Mouse (Mus musculus) midbrain, postnatal 0 days (tissue): ENCODE data around the gene Zfp869. TPM values are rescaled to one million over a fixed set of nuclear protein-coding genes. Genes with fewer than 3 reads are reported as not detected.
"Not testable (repeated sequence)": the region's sequence is repeated elsewhere in the genome, so short reads cannot be mapped to it uniquely, and the experiment has no call there.

Source experiments
- ATAC-seq: fragments of 200-750 bp; cut with Nextera tagmentation; 2 replicates; pipeline ENCODE4 v1.8.0; 2017; ENCODE audit warnings: moderate number of reproducible peaks, mild to moderate bottlenecking, moderate TSS enrichment, moderate library complexity; ENCODE audit not compliant: low FRiP score
- DNase-seq: peaks from one replicate; pipeline ENCODE4 v3.0.0-alpha.2; 2015; ENCODE audit warnings: low spot score
- H3K27ac ChIP-seq: fragments of 300-500 bp; sonication (generic); 2 replicates; pipeline ENCODE4 v1.5.1; 2014; ENCODE audit warnings: low read depth, mild to moderate bottlenecking, low read length, mixed read lengths
- H3K27me3 ChIP-seq: fragments of 300-500 bp; sonication (generic); 2 replicates; pipeline ENCODE4 v1.6.1; 2014; ENCODE audit warnings: low read length, control low read depth, mixed read lengths; ENCODE audit not compliant: insufficient read depth
- H3K36me3 ChIP-seq: fragments of 300-500 bp; sonication (generic); 2 replicates; pipeline ENCODE4 v1.6.1; 2014; ENCODE audit warnings: low read length, control low read depth, mixed read lengths; ENCODE audit not compliant: insufficient read depth
- H3K4me1 ChIP-seq: fragments of 300-500 bp; sonication (generic); 2 replicates; pipeline ENCODE4 v1.6.1; 2014; ENCODE audit warnings: mild to moderate bottlenecking, control low read depth, antibody characterized with exemption, low read length, mixed read lengths; ENCODE audit not compliant: insufficient read depth
- H3K4me2 ChIP-seq: fragments of 300-500 bp; sonication (generic); 2 replicates; pipeline ENCODE4 v1.6.1; 2014; ENCODE audit warnings: low read depth, mild to moderate bottlenecking, low read length, mixed read lengths; ENCODE audit not compliant: poor library complexity, severe bottlenecking
- H3K4me3 ChIP-seq: fragments of 300-500 bp; sonication (generic); 2 replicates; pipeline ENCODE4 v1.5.1; 2014; ENCODE audit warnings: low read depth, mild to moderate bottlenecking, low read length, moderate library complexity
- H3K9ac ChIP-seq: fragments of 300-500 bp; sonication (generic); replicated peaks from 2 replicates; pipeline ENCODE4 v1.6.1; 2014; ENCODE audit warnings: mild to moderate bottlenecking, low read length, moderate library complexity, mixed read lengths; ENCODE audit not compliant: poor library complexity, severe bottlenecking
- H3K9me3 ChIP-seq: fragments of 300-500 bp; sonication (generic); 2 replicates; pipeline ENCODE4 v1.6.1; 2016; ENCODE audit warnings: low read length, control low read depth
- CTCF ChIP-seq: IDR thresholded peaks from 2 replicates; pipeline ENCODE4 v1.5.1; 2016; ENCODE audit warnings: antibody characterized with exemption, mild to moderate bottlenecking
- WGBS: fragments of 180-500 bp; shearing (Covaris S2); extraction: QIAGEN DNeasy Blood & Tissue Kit; methylation state at CpG from one replicate; pipeline ENCODE4 v1.1.7; 2014; 5-methylcytosine and 5-hydroxymethylcytosine counted together
- polyA plus RNA-seq: library from polyadenylated mRNA; unstranded; fragments of >200 nt; fragmentation: Nextera tagmentation; extraction: Ambion mirVana; gene quantifications from 2 replicates; pipeline ENCODE4 v1.2.1, GENCODE M21; 2015
- total RNA-seq: library from RNA; depleted of rRNA; stranded (reverse); fragments of >200 nt; gene quantifications from 2 replicates; pipeline ENCODE4 v1.2.3, GENCODE M21; 2014

The Zfp869 gene
- total and polyA plus RNA-seq, 2 experiments from 2014 or later, result 14.4 to 14.6 TPM

DNA sequence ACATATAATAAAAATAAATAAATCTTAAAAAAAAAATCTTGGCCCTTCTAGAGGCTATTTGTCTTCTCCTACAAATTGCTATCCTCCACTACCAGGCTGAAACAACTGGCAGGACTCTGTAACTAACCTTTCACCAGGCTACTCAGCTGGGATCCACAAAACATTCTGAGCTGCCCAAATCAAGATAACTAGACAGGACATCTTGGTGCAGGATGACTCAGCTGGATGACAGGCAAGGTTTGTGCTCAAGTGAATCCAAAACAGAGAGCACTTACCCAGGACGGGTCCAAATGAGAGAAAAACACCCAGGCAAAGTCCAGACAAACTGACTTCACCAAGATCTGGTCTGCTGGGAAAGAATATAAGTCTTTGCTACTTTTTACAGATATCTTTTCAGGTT lies 25.0 kb upstream of the Zfp869 start:
- WGBS, result 77% methylated on average over 1 of the region's 1 CpGs
- Histone ChIP-seq H3K4me1 (no peaks in the 10 kb centered on the region), H3K4me3 (no peak overlapping the region)

GRCm38 (mm10) chr8:69717232-69717580 lies 6.7 kb upstream of the Zfp869 start:
- Histone ChIP-seq H3K27ac (no peak overlapping the region), H3K9me3 (no peaks in the 10 kb centered on the region), H3K4me2 (peak overlapping the region; percentile 48), H3K9ac (no peak overlapping the region), H3K4me3 (peak overlapping the region; percentile 25), H3K36me3 (no peaks in the 10 kb centered on the region), H3K4me1 (peaks cover 9% of the 10 kb centered on the region), H3K27me3 (no peaks in the 10 kb centered on the region)
- DNase-seq (no peak), ATAC-seq (no peak)
- TF ChIP-seq CTCF, result no peak
- whole genome bisulfite sequencing, result 46% methylated on average over 5 of the region's 5 CpGs

More for the DNA sequence above, 25.0 kb upstream of the Zfp869 start:
- H3K27me3 ChIP-seq, result no peaks in the 10 kb centered on the region
- DNase-seq (no peak), ATAC-seq (no peak)
- no peak for TF ChIP-seq CTCF
- H3K36me3 ChIP-seq, result no peaks in the 10 kb centered on the region
- no peak overlapping the region for H3K27ac ChIP-seq
- no peaks in the 10 kb centered on the region for H3K9me3 ChIP-seq
- no peak overlapping the region for H3K4me2 ChIP-seq
- no peak overlapping the region for H3K9ac ChIP-seq

GRCm38 (mm10) chr8:69716403-69717231 lies 6.1 kb upstream of the Zfp869 start:
- peak overlapping the region; percentile 74 for H3K9ac ChIP-seq
- DNase-seq (peak; percentile 100), ATAC-seq (peak; percentile 99)
- under 1% methylated on average over 52 of the region's 52 CpGs for WGBS
- H3K4me3 ChIP-seq, result peak overlapping the region; percentile 56
- no peaks in the 10 kb centered on the region for H3K27me3 ChIP-seq
- peak overlapping the region; percentile 95 for H3K27ac ChIP-seq
- H3K36me3 ChIP-seq, result no peaks in the 10 kb centered on the region
- no peaks in the 10 kb centered on the region for H3K9me3 ChIP-seq
- H3K4me1 ChIP-seq, result peaks cover 9% of the 10 kb centered on the region
- TF ChIP-seq CTCF, result no peak; the same call in 1 of the 2 replicates
- H3K4me2 ChIP-seq, result peak overlapping the region; percentile 48

DNA sequence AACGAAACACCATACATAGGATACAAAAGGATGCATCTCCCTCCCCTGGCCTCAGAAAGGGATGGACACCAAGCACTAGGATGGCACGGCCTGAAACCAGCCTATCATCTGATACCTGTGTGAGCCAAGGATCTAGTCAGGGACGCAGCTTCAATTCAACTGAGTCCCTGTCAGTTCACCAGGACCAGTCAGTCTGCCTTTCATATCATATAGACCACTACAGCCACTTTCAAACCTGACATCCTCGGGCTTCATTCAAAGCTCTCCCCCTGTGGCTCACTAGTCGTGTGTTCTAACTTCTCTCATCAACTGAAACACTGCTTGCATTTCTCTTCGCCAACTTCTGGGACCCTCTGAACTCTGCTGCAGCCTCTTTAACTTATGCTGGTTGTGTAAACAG lies 4.8 kb upstream of the Zfp869 start:
- 78% methylated on average over 6 of the region's 6 CpGs for WGBS
- ATAC-seq (no peak), DNase-seq (no peak)
- no peaks in the 10 kb centered on the region for H3K9me3 ChIP-seq
- H3K4me1 ChIP-seq, result peaks cover 9% of the 10 kb centered on the region
- 0 out of 2 replicates have a peak overlapping the region, but pooled peaks have one; percentile 74 for H3K9ac ChIP-seq
- H3K27me3 ChIP-seq, result no peaks in the 10 kb centered on the region
- peak overlapping the region; percentile 56 for H3K4me3 ChIP-seq
- peak overlapping the region; percentile 37 for H3K4me2 ChIP-seq
- H3K27ac ChIP-seq, result no peak overlapping the region
- H3K36me3 ChIP-seq, result peaks cover 2% of the 10 kb centered on the region; the same call in 1 of the 2 replicates
- TF ChIP-seq CTCF, result no peak

DNA sequence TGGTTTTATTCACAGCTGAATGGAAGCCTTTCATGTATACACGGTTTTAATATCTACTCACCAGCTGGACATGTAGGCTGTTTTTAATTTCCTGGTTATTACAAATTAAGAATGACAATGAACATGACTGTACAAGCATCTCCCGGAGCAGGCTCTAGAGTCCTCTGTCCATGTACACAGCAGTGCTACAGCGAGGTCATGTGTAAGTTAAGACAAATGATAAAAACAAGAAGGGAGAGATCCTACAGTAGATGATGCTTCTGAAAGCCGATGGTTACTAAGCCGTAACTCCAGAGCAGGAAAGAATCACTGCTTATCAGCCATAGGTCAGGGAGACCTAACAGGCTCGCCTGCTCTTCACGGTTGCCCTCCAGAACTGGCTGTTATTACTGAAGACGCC lies 3.0 kb upstream of the Zfp869 start:
- Histone ChIP-seq H3K27me3 (no peaks in the 10 kb centered on the region), H3K9ac (no peak overlapping the region), H3K27ac (no peak overlapping the region), H3K4me2 (no peak overlapping the region), H3K36me3 (peaks cover 18% of the 10 kb centered on the region), H3K4me3 (no peak overlapping the region), H3K9me3 (no peaks in the 10 kb centered on the region), H3K4me1 (peaks cover 9% of the 10 kb centered on the region)
- TF ChIP-seq CTCF, result no peak
- DNase-seq (no peak), ATAC-seq (no peak)
- WGBS, result 92% methylated on average over 8 of the region's 8 CpGs

- peaks cover 27% of the 10 kb centered on the region for H3K36me3 ChIP-seq
- no peak overlapping the region for H3K9ac ChIP-seq
- H3K4me1 ChIP-seq, result no peaks in the 10 kb centered on the region
- TF ChIP-seq CTCF, result no peak
- H3K9me3 ChIP-seq, result no peaks in the 10 kb centered on the region
- H3K4me2 ChIP-seq, result no peak overlapping the region
- DNase-seq (no peak), ATAC-seq (no peak)
- no peak overlapping the region for H3K27ac ChIP-seq
- 83% methylated on average over 6 of the region's 6 CpGs for WGBS
- H3K27me3 ChIP-seq, result no peaks in the 10 kb centered on the region
- H3K4me3 ChIP-seq, result no peak overlapping the region
Observed at GRCm38 (mm10) chr8:69701810-69702209, 8.7 kb downstream of the Zfp869 start.

DNA sequence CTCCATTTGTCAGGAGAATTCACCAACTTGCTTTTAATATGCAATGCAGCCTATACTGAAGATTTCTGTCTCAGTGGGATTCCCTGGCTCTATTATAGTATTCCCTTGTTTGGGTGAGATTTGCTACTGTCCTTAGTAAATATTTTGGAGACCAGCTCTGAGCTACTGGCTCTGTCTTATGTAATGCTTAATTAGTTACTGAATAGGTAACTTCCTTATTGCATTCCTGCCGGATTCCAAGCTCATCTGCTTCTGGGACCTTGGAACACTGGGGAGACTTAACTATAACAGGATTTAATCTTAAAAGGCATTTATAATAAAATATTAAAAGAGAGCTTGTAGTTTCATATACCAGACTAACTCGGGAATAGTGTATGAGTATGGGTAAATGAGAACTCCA lies 45.5 kb downstream of the Zfp869 start:
- H3K4me1 ChIP-seq, H3K27ac ChIP-seq: not testable (repeated sequence)
- 83% methylated on average over 2 of the region's 2 CpGs for WGBS

More for the DNA sequence above, 45.5 kb downstream of the Zfp869 start:
- not testable (repeated sequence) for H3K27me3 ChIP-seq, H3K9me3 ChIP-seq, ATAC-seq, H3K4me3 ChIP-seq, DNase-seq, H3K4me2 ChIP-seq, H3K9ac ChIP-seq
- H3K36me3 ChIP-seq, result peaks cover 11% of the 10 kb centered on the region
